Mouse (Mus musculus): ENCODE measurements around the gene Hoxd12. TPM values are rescaled to one million over a fixed set of nuclear protein-coding genes. Genes with fewer than 3 reads are reported as not detected.

The Hoxd12 gene
- polyA plus RNA-seq, 1 experiment from 2014 or later, result not detected

DNA sequence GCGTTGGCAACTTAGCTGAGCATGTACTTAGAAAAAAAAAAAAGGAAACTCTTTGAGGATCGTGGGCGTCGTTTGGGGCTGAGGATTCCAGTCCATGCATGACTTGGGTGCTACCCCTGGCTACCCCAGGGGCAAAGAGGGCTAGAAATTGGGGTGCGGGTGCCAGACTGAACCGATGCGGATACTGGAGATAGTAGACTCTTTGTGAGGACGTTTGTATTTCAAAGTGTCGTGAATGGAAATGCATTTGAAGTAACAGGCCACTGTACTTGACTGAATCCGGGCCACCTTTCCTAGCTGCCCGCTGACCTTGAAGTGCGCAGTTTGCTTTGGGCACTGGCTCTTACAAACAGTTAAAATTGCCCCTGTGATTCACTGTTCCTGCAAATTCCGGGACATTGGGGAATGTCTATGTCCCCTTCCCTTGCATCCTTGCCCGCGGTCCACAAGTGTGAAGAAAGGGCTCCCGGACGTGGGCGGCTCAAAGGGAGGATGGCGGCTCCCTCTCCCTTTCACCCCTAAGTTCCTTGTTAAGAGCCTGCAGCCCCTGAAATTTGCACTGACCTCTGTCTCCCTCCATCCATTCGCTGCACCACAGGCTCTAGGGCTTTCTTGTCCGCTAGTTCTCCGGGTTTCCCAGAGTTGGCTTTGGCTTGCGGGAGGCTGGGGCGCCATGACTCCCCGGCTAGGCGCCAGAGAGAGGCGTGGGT, 12.3 kb downstream of the Hoxd12 start:
- Histone ChIP-seq H3K9me3 (no peaks in the 10 kb centered on the region), H3K9ac (replicated peaks) (no peak overlapping the region), H3K4me1 (replicated peaks) (peaks cover 14% of the 10 kb centered on the region), H3K4me2 (replicated peaks) (no peak overlapping the region), H3K27ac (no peak overlapping the region), H3K27me3 (peaks cover 97% of the 10 kb centered on the region), H3K36me3 (no peaks in the 10 kb centered on the region), H3K4me3 (replicated peaks) (no peak overlapping the region)
- no peak for ATAC-seq
- under 1% methylated on average over 27 of the region's 27 CpGs for WGBS

DNA sequence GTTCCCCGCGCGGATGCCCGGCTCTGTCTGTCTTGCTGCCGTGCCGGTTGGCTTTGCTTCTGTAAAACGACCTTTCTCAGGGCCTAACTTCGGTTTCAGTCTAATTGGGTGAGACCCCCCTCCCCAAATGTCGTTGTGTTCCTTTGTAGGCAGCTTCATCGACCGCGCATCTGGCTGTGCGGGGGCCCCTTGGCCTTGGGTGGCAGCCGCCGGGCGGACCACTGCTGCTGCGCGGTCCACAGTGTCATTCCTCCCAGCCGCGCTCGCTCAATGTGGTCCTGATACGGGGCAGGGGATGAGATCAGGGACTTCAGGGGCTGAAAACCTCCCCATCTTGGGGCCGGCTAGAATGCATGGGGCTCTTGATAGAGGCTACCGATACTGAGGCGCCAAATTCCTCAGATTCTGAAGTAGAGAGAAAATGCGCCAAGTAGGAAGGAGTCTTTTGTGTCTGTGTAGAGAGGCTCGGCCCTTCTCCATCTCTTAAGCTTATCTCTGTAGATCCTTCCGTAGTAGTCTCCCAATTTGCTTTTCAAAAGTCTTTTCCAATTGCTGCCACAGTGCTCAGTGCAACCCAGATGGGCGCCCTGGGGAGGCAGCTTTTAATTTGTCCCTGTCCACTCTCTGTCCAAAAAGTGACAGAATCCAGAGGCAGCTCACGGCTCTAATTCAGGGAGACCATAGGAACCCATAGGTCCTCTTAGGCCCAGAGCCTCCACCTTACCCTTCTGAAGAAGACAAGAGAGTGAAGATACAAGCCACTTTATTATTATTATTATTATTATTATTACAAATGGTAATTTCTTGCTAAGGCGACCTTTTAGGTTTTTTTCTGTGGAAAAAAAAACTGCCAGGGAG, 13.1 kb downstream of the Hoxd12 start:
- Histone ChIP-seq H3K4me3 (replicated peaks) (no peak overlapping the region), H3K9me3 (no peaks in the 10 kb centered on the region), H3K9ac (replicated peaks) (no peak overlapping the region), H3K36me3 (no peaks in the 10 kb centered on the region), H3K27me3 (peaks cover 97% of the 10 kb centered on the region), H3K27ac (no peak overlapping the region), H3K4me2 (replicated peaks) (no peak overlapping the region), H3K4me1 (replicated peaks) (peaks cover 7% of the 10 kb centered on the region)
- under 1% methylated on average over 31 of the region's 31 CpGs for WGBS
- ATAC-seq, result no peak

DNA sequence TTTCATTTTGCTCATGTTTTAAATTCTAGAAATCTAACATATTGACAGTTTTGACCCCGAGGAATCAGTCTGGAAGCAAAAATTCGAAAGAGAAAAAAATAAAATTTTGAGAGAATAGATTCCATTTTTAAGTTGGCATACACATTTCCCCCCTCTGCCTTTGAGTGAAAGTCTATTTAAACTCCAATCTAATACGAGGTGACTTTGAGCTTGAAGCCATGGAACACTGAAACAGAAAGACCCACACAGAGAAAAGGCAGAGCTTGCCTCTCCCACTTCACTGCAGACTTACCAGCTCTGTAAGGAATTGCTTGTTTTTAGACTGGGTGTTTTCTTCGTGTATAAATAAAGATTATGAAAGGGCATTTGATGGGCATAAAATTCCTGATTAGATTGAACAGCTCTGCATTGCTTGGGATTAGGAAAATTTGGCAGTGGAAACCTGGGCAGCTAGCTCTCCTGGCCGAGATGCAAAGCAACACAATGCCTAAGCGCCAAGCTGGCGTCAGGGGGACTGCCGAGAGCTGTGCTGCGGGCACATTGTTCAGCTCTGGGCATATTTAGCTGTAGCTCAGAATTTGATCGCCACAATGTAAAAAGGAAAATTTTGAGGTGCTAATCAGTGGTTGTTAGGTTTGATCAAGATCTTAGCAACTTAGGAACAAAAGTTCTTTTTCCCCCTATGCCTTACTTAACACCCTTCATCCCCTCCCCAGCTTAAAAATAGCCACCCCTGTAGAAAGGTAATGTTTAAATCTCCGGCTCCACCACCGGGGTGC, 14.2 kb downstream of the Hoxd12 start:
- Histone ChIP-seq H3K27me3 (peaks cover 97% of the 10 kb centered on the region), H3K36me3 (no peaks in the 10 kb centered on the region), H3K9ac (replicated peaks) (no peak overlapping the region), H3K4me3 (replicated peaks) (no peak overlapping the region), H3K4me1 (replicated peaks) (0 out of 2 replicates have a peak, but pooled peaks cover 6% of the 10 kb centered on the region), H3K27ac (no peak overlapping the region), H3K9me3 (no peaks in the 10 kb centered on the region), H3K4me2 (replicated peaks) (no peak overlapping the region)
- ATAC-seq, result no peak
- 5% methylated on average over 12 of the region's 12 CpGs for WGBS

DNA sequence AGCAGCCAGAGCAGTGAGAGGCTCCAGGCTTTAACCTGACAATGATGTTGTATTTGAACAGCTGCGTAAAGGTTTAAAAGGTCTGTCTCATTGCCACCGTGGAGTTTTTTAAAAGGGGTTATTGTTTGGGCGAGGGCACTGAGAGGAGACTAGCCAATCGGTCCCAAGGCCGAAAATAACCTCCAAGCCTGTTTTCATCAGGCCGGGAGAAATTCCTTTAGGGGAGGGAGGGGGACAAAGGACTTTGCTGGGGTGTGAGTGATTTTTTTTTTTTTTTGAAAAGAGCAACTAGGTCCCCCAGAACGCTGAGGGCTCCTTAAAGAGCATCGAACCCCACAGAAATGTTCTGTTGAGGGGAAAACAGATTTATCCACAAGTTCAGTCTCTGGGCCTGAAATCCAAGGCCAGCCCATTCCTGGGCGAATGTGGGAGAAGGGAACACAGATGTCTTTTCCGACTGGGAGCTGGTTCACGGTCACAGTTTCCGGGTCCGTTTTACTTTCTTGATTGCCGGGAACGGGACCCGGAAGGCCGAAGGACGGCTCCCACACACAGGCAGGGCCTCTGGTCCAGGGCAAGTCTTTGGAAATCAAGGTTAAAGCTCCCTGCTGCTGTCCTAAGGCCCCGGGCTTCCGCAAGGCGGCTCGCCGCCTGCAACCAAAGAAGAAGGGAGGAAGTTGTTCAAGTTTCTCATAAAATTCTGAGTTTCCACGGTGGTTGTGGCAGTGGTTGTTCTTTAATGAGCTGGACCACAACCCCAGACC, 14.9 kb downstream of the Hoxd12 start:
- no peak overlapping the region for H3K9ac ChIP-seq (replicated peaks)
- H3K9me3 ChIP-seq, result no peaks in the 10 kb centered on the region
- H3K27me3 ChIP-seq, result peaks cover 97% of the 10 kb centered on the region
- H3K4me2 ChIP-seq (replicated peaks), result no peak overlapping the region
- H3K36me3 ChIP-seq, result no peaks in the 10 kb centered on the region
- ATAC-seq, result no peak
- H3K4me1 ChIP-seq (replicated peaks), result 0 out of 2 replicates have a peak, but pooled peaks cover 6% of the 10 kb centered on the region
- WGBS, result 2% methylated on average over 24 of the region's 24 CpGs
- no peak overlapping the region for H3K4me3 ChIP-seq (replicated peaks)
- no peak overlapping the region for H3K27ac ChIP-seq

DNA sequence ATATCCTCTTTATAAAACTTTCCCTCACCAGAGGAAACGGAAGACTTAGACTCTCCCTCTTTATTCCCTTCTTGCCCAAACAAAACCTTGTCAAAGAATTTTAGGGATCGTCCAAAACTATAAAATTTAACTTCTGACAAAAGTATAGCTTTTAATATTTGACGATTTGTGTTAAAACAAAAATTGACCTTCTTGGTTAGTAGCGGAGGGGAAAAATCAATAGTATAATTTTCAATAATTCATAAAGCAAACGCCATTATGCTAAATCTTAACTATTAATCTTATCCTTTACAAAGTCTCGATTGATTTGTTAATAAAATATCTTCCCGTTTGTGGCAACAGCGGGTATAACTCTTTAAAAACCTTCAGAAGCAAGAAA, 15.5 kb downstream of the Hoxd12 start:
- Histone ChIP-seq H3K9me3 (no peaks in the 10 kb centered on the region), H3K9ac (replicated peaks) (no peak overlapping the region), H3K27ac (no peak overlapping the region), H3K27me3 (peaks cover 97% of the 10 kb centered on the region), H3K4me2 (replicated peaks) (no peak overlapping the region), H3K36me3 (no peaks in the 10 kb centered on the region), H3K4me3 (replicated peaks) (no peak overlapping the region), H3K4me1 (replicated peaks) (0 out of 2 replicates have a peak, but pooled peaks cover 6% of the 10 kb centered on the region)
- 8% methylated on average over 8 of the region's 8 CpGs for WGBS
- ATAC-seq, result no peak

DNA sequence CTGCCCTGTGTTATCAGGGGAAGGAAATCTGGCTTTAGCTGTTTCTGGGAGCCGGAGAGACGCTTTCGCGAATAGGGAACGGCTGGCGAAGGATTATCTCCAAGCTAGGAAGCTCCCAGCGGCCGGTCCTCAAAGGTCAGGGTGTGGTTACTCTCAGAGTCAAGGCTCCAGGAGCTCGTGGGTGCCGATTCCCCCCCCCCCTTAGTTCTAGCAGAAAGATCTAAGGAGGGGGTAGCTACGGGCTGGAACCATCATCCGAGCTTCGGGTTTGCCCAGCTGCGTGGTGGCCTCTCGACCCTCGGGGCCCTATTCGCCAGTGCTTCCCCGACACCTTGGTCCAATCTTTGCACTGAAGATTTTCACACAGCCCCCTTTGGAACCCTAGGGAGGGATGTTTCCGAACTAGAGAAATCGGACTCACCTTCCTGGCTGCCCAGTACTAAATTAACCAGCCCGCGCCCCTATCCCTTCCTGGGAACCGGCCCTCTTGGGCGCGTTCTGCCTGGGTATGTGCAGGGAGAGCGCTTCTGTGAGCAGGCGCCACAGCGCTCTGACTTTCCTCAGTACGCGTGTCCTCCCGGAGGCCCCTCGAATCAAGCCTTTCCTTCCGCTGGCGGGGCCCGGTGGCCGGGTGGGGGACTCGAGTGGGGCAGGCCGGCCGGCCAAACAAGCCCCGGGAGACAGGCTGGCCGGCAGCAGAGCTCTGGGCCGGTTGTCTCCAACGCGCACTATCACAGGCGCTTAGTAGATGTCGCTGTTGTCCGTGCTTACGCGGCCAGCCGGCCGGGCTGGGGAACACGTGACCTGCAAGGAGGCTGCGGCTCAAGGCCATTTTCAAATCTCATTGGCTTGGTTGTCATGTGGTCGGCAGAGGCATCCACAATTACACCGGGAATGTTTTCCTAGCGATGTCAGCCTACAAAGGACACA, 16.5 kb downstream of the Hoxd12 start, which contains the start of gene Hoxd10:
Gene Hoxd10, plus strand, starts transcription at position 903 of the 930 bp plus-strand sequence.
- Histone ChIP-seq H3K9me3 (no peaks in the 10 kb centered on the region), H3K4me1 (replicated peaks) (0 out of 2 replicates have a peak, but pooled peaks cover 6% of the 10 kb centered on the region), H3K27ac (no peak within 1 kb of the TSS), H3K4me3 (replicated peaks) (no peak within 1 kb of the TSS), H3K27me3 (peaks cover 98% of the 10 kb centered on the region), H3K4me2 (replicated peaks) (0 out of 2 replicates have a peak within 1 kb of the TSS, but pooled peaks have one; percentile 5), H3K9ac (replicated peaks) (no peak within 1 kb of the TSS), H3K36me3 (no peaks in the 10 kb centered on the region)
- 1% methylated on average over 56 of the region's 56 CpGs for WGBS
- no peak for ATAC-seq

DNA sequence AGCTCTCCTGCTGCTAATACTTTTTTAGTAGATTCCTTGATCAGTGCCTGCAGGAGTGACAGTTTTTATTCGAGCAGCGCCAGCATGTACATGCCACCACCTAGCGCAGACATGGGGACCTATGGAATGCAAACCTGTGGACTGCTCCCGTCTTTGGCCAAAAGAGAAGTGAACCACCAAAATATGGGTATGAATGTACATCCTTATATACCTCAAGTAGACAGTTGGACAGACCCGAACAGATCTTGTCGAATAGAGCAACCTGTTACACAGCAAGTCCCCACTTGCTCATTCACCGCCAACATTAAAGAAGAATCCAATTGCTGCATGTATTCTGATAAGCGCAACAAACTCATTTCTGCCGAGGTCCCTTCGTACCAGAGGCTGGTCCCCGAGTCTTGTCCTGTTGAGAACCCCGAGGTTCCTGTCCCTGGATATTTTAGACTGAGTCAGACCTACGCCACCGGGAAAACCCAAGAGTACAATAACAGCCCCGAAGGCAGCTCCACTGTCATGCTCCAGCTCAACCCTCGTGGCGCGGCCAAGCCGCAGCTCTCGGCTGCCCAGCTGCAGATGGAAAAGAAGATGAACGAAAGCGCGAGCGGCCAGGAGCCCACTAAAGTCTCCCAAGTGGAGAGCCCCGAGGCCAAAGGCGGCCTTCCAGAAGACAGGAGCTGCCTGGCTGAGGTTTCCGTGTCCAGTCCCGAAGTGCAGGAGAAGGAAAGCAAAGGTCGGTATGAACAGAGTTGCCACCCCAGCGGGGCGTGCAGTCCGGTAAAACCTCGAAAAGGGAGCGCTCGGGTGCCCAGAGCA, 17.4 kb downstream of the Hoxd12 start:
- Histone ChIP-seq H3K27ac (no peak overlapping the region), H3K27me3 (peaks cover 98% of the 10 kb centered on the region), H3K4me1 (replicated peaks) (0 out of 2 replicates have a peak, but pooled peaks cover 6% of the 10 kb centered on the region), H3K36me3 (no peaks in the 10 kb centered on the region), H3K9me3 (no peaks in the 10 kb centered on the region), H3K4me2 (replicated peaks) (no peak overlapping the region), H3K9ac (replicated peaks) (no peak overlapping the region), H3K4me3 (replicated peaks) (no peak overlapping the region)
- 5% methylated on average over 35 of the region's 35 CpGs for WGBS
- no peak for ATAC-seq

DNA sequence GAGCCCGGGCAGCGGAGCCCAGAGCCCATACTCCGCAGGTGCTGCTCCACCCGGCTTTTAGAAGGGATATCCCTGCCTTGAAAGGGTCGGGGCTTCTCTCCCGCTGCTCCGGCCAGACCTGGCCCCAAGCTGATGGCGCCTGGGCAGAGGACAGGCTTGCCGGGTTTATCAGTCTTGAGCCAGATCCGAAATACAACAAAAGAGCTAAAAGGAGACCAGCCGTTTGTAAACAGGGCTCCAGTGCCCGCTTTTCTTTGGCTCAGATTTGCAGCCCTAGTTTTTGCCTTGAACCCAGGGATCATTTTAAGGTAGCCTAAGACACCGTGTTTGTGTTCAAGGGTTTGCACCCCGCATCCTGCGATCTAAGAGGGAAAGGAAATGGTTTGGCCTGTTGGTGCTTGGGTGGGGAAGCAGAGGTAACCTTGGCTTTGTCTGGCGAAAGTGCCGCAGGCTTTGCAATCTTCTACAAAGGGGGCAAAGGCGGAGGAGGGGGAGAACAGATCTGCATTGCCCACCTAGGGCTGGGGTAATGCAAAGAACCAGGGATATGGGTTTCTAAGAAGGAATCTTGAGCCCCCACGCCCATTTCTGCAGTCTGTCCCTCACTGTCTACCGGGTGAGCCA, 18.1 kb downstream of the Hoxd12 start:
- Histone ChIP-seq H3K27me3 (peaks cover 98% of the 10 kb centered on the region), H3K9me3 (no peaks in the 10 kb centered on the region), H3K9ac (replicated peaks) (no peak overlapping the region), H3K36me3 (no peaks in the 10 kb centered on the region), H3K4me3 (replicated peaks) (no peak overlapping the region), H3K27ac (no peak overlapping the region), H3K4me1 (replicated peaks) (peaks cover 12% of the 10 kb centered on the region), H3K4me2 (replicated peaks) (no peak overlapping the region)
- WGBS, result 2% methylated on average over 20 of the region's 20 CpGs
- no peak for ATAC-seq

DNA sequence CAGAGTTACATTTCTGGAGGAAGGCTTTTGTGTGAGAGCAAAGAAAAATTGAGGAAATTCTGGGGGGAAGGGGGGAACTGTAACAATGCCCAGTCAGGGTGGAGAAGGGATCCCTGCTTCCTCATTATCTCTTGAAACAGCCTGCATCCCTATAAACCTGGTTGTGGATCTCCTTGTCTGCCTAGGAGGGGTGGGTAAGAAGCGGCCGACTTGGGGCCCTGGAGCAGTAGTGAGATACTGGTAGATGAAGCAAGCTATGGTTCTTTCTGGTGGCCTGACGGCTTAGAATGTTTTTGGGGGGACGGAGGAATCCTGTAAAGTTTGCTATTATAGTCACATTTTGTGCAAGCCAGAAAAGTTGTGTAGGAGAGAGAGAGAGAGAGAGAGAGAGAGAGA, 18.6 kb downstream of the Hoxd12 start:
- Histone ChIP-seq H3K4me1 (replicated peaks) (peaks cover 17% of the 10 kb centered on the region), H3K4me3 (replicated peaks) (no peak overlapping the region), H3K27me3 (peaks cover 98% of the 10 kb centered on the region), H3K9ac (replicated peaks) (no peak overlapping the region), H3K36me3 (no peaks in the 10 kb centered on the region), H3K4me2 (replicated peaks) (no peak overlapping the region), H3K27ac (no peak overlapping the region), H3K9me3 (no peaks in the 10 kb centered on the region)
- ATAC-seq, result no peak
- WGBS, result 12% methylated on average over 4 of the region's 4 CpGs

DNA sequence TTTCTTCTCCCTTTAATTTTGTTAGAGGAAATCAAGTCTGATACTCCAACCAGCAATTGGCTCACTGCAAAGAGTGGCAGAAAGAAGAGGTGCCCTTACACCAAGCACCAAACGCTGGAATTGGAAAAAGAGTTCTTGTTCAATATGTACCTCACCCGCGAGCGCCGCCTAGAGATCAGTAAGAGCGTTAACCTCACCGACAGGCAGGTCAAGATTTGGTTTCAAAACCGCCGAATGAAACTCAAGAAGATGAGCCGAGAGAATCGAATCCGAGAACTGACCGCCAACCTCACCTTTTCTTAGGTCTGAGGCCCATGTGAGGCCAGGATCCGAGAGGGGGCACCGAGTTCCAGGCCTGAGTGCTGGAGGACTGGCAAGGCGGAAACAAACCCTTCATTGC, 19.3 kb downstream of the Hoxd12 start:
- no peak overlapping the region for H3K9ac ChIP-seq (replicated peaks)
- no peak overlapping the region for H3K4me2 ChIP-seq (replicated peaks)
- H3K27ac ChIP-seq, result no peak overlapping the region
- whole genome bisulfite sequencing, result 1% methylated on average over 16 of the region's 16 CpGs
- no peaks in the 10 kb centered on the region for H3K9me3 ChIP-seq
- no peak overlapping the region for H3K4me3 ChIP-seq (replicated peaks)
- peaks cover 18% of the 10 kb centered on the region for H3K4me1 ChIP-seq (replicated peaks)
- ATAC-seq, result no peak
- H3K36me3 ChIP-seq, result no peaks in the 10 kb centered on the region
- H3K27me3 ChIP-seq, result peaks cover 98% of the 10 kb centered on the region
